Mouse (Mus musculus) layer of hippocampus, adult 11-12 months (tissue): Measurements from ENCODE around the gene Rag2.

Source experiments
- DNase-seq: peaks from one replicate; pipeline ENCODE4 v3.0.0; 2022; ENCODE audit warnings: low spot score

The Rag2 gene

GRCm38 (mm10) chr2:101624011-101624410 is 507 bp upstream of the Rag2 start:
- DNase-seq, result no peak

- no peak for DNase-seq
Measured at GRCm38 (mm10) chr2:101627227-101627626, 2.7 kb downstream of the Rag2 start.

- DNase-seq, result peak; percentile 94
Measured at GRCm38 (mm10) chr2:101628297-101629236, 4.0 kb downstream of the Rag2 start.

GRCm38 (mm10) chr2:101638979-101639839 is 14.7 kb downstream of the Rag2 start:
- DNase-seq, result no peak

GRCm38 (mm10) chr2:101639840-101640350 is 15.4 kb downstream of the Rag2 start:
- DNase-seq, result no peak

- no peak for DNase-seq
Measured at GRCm38 (mm10) chr2:101645841-101646240, 21.3 kb downstream of the Rag2 start.

GRCm38 (mm10) chr2:101648361-101648760 is 23.8 kb downstream of the Rag2 start:
- no peak for DNase-seq

- DNase-seq, result no peak
Measured at GRCm38 (mm10) chr2:101649114-101649671, 24.7 kb downstream of the Rag2 start, which contains the start of the genes Rag1 and B230118H07Rik. Gene Rag1, minus strand, starts transcription at chr2:101649501. Gene B230118H07Rik, minus strand, starts transcription at chr2:101649532.

GRCm38 (mm10) chr2:101650446-101650845 is 25.9 kb downstream of the Rag2 start:
- no peak for DNase-seq

GRCm38 (mm10) chr2:101652204-101652920 is 27.8 kb downstream of the Rag2 start:
- no peak for DNase-seq

GRCm38 (mm10) chr2:101652921-101653597 is 28.5 kb downstream of the Rag2 start:
- DNase-seq, result peak; percentile 89

- DNase-seq, result no peak
Measured at GRCm38 (mm10) chr2:101660536-101660935, 36.0 kb downstream of the Rag2 start.

- DNase-seq, result peak; percentile 90
Measured at GRCm38 (mm10) chr2:101665058-101665702, 40.7 kb downstream of the Rag2 start.

GRCm38 (mm10) chr2:101665703-101666092 is 41.2 kb downstream of the Rag2 start:
- no peak for DNase-seq

GRCm38 (mm10) chr2:101668751-101669150 is 44.2 kb downstream of the Rag2 start:
- DNase-seq, result no peak

- DNase-seq, result peak; percentile 27
Measured at GRCm38 (mm10) chr2:101673547-101673946, 49.0 kb downstream of the Rag2 start.

GRCm38 (mm10) chr2:101678236-101679021 is 53.9 kb downstream of the Rag2 start, which contains the start of gene Traf6:
Gene Traf6, plus strand, starts transcription at chr2:101678429.
- peak; percentile 87 for DNase-seq

GRCm38 (mm10) chr2:101679164-101679784 is 54.8 kb downstream of the Rag2 start:
- no peak for DNase-seq
